Mouse (Mus musculus): Measurements from ENCODE around the gene Galk2.

GRCm38 (mm10) chr2:125864551-125864950 lies 5.6 kb downstream of the Galk2 start:
- TF ChIP-seq CTCF (IDR thresholded peaks at IDR 0.05; ENCODE audit: borderline replicate concordance, control insufficient read depth, extremely low read depth, insufficient read depth, low read length, poor library complexity): no peak
- no peak for TF ChIP-seq POLR2A (IDR thresholded peaks at IDR 0.05; ENCODE audit: control insufficient read depth, extremely low read depth, insufficient read depth, low read length, poor library complexity)
